Mouse (Mus musculus) cortical plate, adult 2 months (tissue): ENCODE measurements at regions not wholly inside any gene's neighbourhood (a gene's known extent, or its start where the extent isn't known, plus 50 kb on each side); places are given as distances from the start of the nearest gene placed in this dataset.

Source experiments
- CTCF ChIP-seq: fragments of 200-500 bp; IDR thresholded peaks from 2 replicates; pipeline ENCODE4 v1.5.1; 2011; ENCODE audit warnings: mild to moderate bottlenecking, control low read depth, low read length; ENCODE audit not compliant: insufficient read depth; ENCODE audit errors: extremely low read depth
- POLR2A ChIP-seq: fragments of 200-500 bp; IDR thresholded peaks from 2 replicates; pipeline ENCODE4 v1.6.1; 2011; ENCODE audit warnings: mild to moderate bottlenecking, low read length, control low read depth; ENCODE audit not compliant: insufficient read depth; ENCODE audit errors: extremely low read depth

DNA sequence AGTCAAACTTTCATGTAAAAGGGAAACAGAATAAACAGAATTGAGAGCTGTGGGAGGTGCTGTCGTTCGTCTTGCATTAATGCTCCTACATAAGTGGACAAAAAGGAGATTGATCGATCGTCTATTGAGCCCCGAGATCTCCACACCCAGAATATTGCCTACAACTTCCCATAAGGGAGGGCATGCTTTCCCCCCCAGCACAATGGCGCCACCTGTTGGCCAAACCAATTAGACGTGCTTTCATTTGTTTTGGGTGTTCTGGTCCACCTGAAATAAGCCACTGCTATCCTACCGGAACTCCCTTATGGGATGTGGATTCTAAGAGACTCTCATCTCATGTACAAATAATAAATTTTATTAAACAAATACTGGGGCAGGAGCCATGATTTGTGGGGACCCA is 457.5 kb downstream of the Kcnj2 start:
- TF ChIP-seq CTCF (peak; percentile 88), POLR2A (no peak)
